In genomic region chr3:53532091-53532490, GRCm38 (mm10) we compare ENCODE assay signal across 42 mouse cellular contexts. TPM values are rescaled to one million over a fixed set of nuclear protein-coding genes. Genes with fewer than 3 reads are reported as not detected.
"Had no signal": no experiment of that assay in that cellular context is flagged by ENCODE, and none has a peak within 500 bp of the region (broad histone marks: within the 10 kb centered on the region; RNA-seq: fewer than 3 reads in every experiment).

No protein-coding gene starts in this region.

- ATAC-seq: hindbrain, embryonic 16.5 days; hindbrain, postnatal 0 days; inflammation-experienced regulatory T-cells, adult 6 months; intestine, embryonic 15.5 days; intestine, embryonic 16.5 days; intestine, postnatal 0 days had no signal

- H3K9me3 ChIP-seq: heart, embryonic 10.5 days; heart, embryonic 13.5 days; heart, embryonic 15.5 days; hindbrain, embryonic 10.5 days; hindbrain, embryonic 12.5 days; hindbrain, embryonic 13.5 days; hindbrain, embryonic 15.5 days; intestine, embryonic 15.5 days; kidney, embryonic 15.5 days had no signal

- H3K4me2 ChIP-seq: heart, embryonic 11.5 days; heart, embryonic 12.5 days; heart, embryonic 13.5 days; heart, embryonic 15.5 days; hindbrain, embryonic 12.5 days; hindbrain, embryonic 13.5 days; hindbrain, embryonic 14.5 days; hindbrain, embryonic 15.5 days; intestine, embryonic 15.5 days; kidney, embryonic 15.5 days had no signal

- H3K27ac ChIP-seq: heart, embryonic 10.5 days; heart, embryonic 13.5 days; heart, embryonic 15.5 days; hindbrain, embryonic 10.5 days; hindbrain, embryonic 12.5 days; hindbrain, embryonic 13.5 days; hindbrain, embryonic 14.5 days; hindbrain, embryonic 15.5 days; hindbrain, postnatal 0 days; intestine, embryonic 15.5 days; kidney, embryonic 15.5 days; kidney, postnatal 0 days; layer of hippocampus, adult 2 months had no signal

- H3K9ac ChIP-seq: heart, embryonic 12.5 days; heart, embryonic 13.5 days; heart, embryonic 15.5 days; hindbrain, embryonic 12.5 days; hindbrain, embryonic 13.5 days; hindbrain, embryonic 14.5 days; hindbrain, embryonic 15.5 days; intestine, embryonic 15.5 days; kidney, embryonic 15.5 days had no signal

- DNase-seq: heart, postnatal 10 days; heart, postnatal 14 days; heart, postnatal 36 days; heart, postnatal 4 days; kidney, adult 11 months; kidney, adult 18-20 months; kidney, adult 2 months; kidney, adult 8-10 months; kidney, adult 9 months; kidney, postnatal 10 days; kidney, postnatal 14 days; kidney, postnatal 25 days; kidney, postnatal 36 days; kidney, postnatal 4 days; layer of hippocampus, adult 9-11 months; layer of hippocampus, postnatal 36 days had no signal

- H3K36me3 ChIP-seq: hindbrain, embryonic 12.5 days; hindbrain, embryonic 13.5 days; hindbrain, embryonic 15.5 days had no signal

- H3K4me1 ChIP-seq: heart, embryonic 10.5 days; heart, embryonic 12.5 days; heart, embryonic 13.5 days; heart, embryonic 15.5 days; hindbrain, embryonic 10.5 days; hindbrain, embryonic 12.5 days; hindbrain, embryonic 13.5 days; hindbrain, embryonic 15.5 days; intestine, embryonic 15.5 days; kidney, embryonic 15.5 days had no signal

- H3K4me3 ChIP-seq: heart, embryonic 10.5 days; heart, embryonic 12.5 days; heart, embryonic 13.5 days; heart, embryonic 15.5 days; hindbrain, embryonic 10.5 days; hindbrain, embryonic 12.5 days; hindbrain, embryonic 13.5 days; hindbrain, embryonic 15.5 days; intestine, embryonic 15.5 days; kidney, embryonic 15.5 days; layer of hippocampus, adult 2 months had no signal

- H3K27me3 ChIP-seq: heart, embryonic 12.5 days; heart, embryonic 13.5 days; heart, embryonic 15.5 days; hindbrain, embryonic 12.5 days; hindbrain, embryonic 13.5 days; hindbrain, embryonic 15.5 days; intestine, embryonic 15.5 days; kidney, embryonic 15.5 days had no signal

RNA-seq across cellular contexts. Expression of gene Stoml3, which starts 43.6 kb away (rescaled TPM):
- total RNA-seq: heart, postnatal 10 days; heart, postnatal 14 days; heart, postnatal 25 days; heart, postnatal 36 days; heart, postnatal 4 days; hematopoietic stem cell, adult 5-6 weeks; hindbrain, postnatal 0 days had no signal
- polyA plus RNA-seq: heart, embryonic 10.5 days; heart, embryonic 12.5 days; heart, embryonic 13.5 days; heart, embryonic 15.5 days; heart, embryonic 16.5 days; heart, postnatal 0 days; hindbrain, embryonic 10.5 days; hindbrain, embryonic 11.5 days; hindbrain, embryonic 12.5 days; hindbrain, embryonic 13.5 days; hindbrain, embryonic 14.5 days; hindbrain, embryonic 15.5 days; hindbrain, embryonic 16.5 days; hindbrain, postnatal 0 days; inflammation-experienced regulatory T-cells, adult 6 months; intestine, embryonic 14.5 days; intestine, embryonic 16.5 days; intestine, postnatal 0 days; kidney, postnatal 0 days; large intestine, adult 2 months had no signal
